Mouse (Mus musculus): ENCODE data around the gene Jak2.
A peak's percentile ranks its signal among the peaks of the same experiment; 100 is the strongest.

The Jak2 gene

DNA sequence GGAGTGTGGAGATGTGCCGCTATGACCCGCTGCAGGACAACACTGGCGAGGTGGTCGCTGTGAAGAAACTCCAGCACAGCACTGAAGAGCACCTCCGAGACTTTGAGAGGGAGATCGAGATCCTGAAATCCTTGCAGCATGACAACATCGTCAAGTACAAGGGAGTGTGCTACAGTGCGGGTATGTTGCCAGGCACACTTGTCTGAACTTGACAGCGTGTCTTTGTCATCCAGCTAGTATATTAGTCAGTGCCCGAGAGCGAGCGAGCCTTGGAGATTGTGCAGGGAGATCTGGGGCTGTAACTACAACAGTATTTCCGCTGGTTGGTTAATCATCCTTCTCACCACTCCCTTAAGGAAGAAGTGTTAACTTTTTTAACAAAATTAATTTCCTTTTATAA, 49.3 kb downstream of the Jak2 start:
- no peak for DNase-seq (ENCODE audit: low spot score in 2 of 2)

DNA sequence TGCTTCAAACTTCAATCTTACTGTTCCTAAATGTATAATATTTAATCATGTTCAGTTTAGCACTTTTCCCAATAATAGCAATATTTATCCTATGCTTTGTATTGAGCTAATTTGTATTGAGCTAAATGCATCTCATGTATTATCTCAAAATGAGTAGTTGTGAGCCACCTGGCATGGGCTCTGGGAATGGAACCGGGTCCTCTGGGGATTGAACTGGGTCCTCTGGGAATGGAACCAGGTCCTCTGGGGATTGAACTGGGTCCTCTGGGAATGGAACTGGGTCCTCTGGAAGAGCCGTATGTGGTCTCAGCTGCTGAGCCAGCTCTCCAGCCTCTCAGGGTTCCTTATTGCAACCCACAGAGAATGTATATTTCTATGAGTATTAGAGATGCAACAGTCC, 50.5 kb downstream of the Jak2 start:
- no peak for DNase-seq (ENCODE audit: low spot score in 2 of 2)

DNA sequence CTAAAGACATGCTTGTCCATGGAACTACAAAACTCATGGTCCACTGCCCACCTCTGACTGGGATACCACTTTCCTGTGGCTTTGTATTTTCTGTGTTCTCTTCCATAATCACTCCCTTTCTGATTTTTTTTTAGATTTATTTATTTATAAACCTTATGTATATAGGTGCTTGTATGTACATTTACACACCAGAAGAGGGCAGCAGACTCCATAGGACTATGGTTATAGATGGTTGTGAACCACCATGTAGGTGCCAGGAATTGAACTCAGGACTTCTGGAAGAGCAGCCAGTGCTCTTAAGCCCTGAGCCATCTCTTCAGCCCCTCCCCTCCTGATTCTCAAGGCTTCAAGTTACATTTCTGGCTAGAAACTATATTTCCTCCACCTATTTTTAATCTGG, 57.2 kb downstream of the Jak2 start:
- DNase-seq (ENCODE audit: low spot score in 2 of 2): no peak

GRCm38 (mm10) chr19:29311791-29312190, 60.2 kb downstream of the Jak2 start:
- DNase-seq (ENCODE audit: low spot score in 2 of 2): no peak

- no peak for DNase-seq (ENCODE audit: low spot score in 2 of 2)
Observed at GRCm38 (mm10) chr19:29312661-29313060, 61.0 kb downstream of the Jak2 start.

DNA sequence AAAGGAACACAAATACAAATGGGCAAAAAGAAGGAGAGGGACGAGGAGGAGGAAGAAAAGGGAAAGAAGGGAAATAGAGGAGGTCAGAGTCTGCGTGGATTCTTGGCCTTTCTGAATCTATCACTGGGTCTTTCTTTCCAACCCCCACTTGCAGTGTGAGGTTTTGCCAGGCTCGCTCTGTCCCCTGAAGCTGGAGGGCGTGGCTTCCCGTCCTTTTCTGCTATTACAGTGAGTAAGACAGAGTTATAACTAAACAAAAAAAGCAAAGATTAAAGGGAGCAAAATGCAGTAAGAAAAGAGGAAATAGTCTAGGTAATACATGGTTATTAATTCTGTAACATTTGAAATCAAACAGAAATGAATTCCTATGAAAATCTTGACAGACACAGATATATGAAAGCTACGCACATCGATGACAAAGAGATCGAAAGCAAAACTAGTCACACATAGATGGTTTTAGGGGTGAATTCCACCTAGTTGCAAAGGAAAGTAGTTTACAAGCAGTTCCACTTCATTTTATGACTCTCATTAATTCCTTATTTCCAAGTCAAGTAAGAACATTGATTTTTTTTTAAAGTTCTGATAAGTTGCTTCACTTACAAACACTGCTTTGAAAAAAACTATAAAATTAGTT, 71.9 kb downstream of the Jak2 start:
- DNase-seq (ENCODE audit: low spot score in 2 of 2): no peak

DNA sequence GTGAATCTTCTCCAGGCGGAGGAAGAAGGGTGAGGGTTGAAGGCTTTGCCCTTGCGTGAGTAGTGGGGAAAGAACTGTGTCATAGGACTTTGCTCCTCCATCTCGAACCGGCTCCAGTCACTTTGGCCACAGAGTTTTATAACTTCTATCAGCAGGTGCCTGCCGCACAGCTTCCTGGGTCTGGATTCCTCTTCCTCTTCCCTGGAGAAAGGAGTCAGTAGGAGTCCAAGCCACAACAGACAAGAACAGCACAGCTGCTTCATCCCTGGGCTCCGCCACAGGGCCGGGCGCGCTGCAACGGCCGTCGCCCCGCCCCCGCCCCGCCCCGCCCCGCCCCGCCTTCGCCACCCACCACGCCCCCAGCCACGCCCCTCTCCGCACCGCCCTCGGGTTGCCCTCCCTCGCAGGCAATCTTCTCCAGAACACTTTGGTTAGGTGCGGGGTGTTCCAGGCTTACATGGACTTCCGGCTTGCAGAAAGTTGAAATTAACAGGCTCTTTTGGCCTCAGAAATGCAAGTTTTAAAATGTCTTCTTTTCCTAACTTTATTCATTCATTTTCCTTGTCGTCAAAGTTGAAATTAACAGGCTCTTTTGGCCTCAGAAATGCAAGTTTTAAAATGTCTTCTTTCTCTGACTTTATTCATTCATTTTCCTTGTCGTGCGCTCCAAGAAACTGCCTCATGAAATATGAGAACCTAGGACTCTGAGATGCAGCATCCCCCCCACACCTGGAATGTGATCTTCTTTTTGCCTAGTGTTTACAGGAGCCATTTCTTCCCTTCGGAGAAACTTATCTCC, 73.6 kb downstream of the Jak2 start, which contains the start of gene Insl6:
Insl6 (minus strand) TSS at position 304 of the 799 bp plus-strand sequence.
- peak; percentile 66 to 92 for DNase-seq (ENCODE audit: low spot score in 2 of 2)

DNA sequence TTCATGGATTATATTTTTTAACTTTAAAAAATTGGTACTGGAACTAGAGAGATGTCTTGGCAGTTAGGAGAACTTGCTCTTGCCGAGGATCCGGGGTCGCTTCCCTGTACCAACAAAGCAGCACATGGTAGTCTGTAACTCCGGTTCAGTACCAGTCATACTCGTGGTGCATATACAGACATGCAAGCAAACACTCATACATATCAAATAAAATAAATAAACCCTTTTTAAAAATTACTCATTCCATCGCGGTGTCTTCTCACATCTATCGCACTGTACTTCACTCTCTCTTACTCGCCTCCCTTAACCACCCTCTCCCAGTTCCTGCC, 74.2 kb downstream of the Jak2 start:
- no peak for DNase-seq (ENCODE audit: low spot score in 2 of 2)

- no peak for DNase-seq (ENCODE audit: low spot score in 2 of 2)
Observed at GRCm38 (mm10) chr19:29326396-29326795, 74.8 kb downstream of the Jak2 start.

- DNase-seq (ENCODE audit: low spot score in 2 of 2): no peak
Observed at GRCm38 (mm10) chr19:29326822-29327552, 75.4 kb downstream of the Jak2 start.

- no peak for DNase-seq (ENCODE audit: low spot score in 2 of 2)
Observed at GRCm38 (mm10) chr19:29334068-29334745, 82.6 kb downstream of the Jak2 start, which contains the start of gene Rln1. Gene Rln1, minus strand, starts transcription at chr19:29334670.

DNA sequence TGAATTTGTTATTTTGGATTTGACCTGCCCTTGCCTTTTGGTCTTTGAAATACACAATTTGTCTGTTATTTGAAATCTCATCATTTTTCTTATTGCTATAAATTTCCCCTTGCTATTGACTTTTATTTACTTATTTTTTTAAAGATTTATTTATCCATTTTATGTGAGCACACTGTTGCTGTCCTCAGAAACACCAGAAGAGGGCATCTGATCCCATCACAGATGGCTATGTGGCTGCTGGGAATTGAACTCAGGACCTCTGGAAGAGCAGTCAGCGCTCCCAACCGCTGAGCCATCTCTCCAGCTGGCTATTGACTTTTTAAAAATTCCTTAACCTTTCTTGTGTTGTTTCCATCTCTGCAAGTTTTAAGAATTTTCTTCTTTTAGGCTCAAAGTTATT, 85.0 kb downstream of the Jak2 start:
- no peak for DNase-seq (ENCODE audit: low spot score in 2 of 2)

- no peak for DNase-seq (ENCODE audit: low spot score in 2 of 2)
Observed at GRCm38 (mm10) chr19:29341029-29341428, 89.4 kb downstream of the Jak2 start.

DNA sequence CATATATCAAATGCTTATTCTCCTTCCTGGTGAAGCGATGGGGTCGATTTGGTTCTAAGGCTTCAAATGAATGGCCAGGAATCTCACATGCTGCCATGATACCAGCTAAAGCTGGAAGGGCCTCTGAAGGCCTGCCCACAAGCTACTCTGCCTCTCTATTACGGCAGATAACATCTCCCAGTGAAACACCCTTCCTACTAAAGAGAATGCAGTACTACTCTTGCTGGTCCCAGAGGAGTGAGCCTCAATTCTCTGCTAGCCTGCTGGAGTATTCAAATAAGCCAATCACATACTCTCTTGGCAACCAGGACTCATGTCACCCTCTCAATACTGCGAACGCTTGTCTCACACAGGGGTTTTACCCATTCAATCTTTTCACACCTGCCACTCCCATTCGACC, 90.7 kb downstream of the Jak2 start:
- DNase-seq (ENCODE audit: low spot score in 2 of 2): no peak

DNA sequence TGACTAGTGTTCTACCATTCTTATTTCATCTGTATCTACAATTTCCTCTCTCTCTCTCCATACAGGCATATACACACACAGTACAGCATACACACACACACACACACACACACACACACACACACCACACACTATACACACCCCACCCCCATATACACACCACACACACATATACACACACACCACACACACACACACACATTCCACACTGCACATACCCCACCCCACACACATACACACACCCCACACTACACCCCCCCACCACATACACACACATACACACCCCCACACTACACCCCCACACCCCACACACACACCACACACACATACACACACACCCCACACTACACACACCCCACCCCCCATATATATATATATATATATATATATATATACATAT, 93.2 kb downstream of the Jak2 start:
- no peak for DNase-seq (ENCODE audit: low spot score in 2 of 2)

- no peak for DNase-seq (ENCODE audit: low spot score in 2 of 2)
Observed at GRCm38 (mm10) chr19:29345636-29346035, 94.0 kb downstream of the Jak2 start.

DNA sequence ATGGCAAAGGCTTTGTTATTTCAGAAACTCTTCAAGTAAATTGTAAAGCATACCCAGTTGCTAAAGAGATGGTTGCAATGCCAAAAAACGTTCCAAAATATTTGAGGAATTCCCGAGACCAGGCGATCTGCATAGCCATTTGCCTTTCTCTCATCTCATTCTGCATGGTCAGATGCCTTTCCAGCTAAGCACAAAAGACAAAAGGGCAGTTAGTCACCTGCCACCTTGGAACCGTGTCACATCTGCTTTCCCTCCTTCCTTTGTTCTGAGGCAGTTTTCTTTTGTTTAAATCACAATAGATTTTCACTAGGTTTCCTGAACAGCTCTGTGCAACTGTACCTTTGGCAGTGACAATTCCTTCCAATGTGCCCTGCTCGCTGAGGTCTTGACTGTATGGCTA, 99.4 kb downstream of the Jak2 start:
- DNase-seq (ENCODE audit: low spot score in 2 of 2): no peak

- DNase-seq (ENCODE audit: low spot score in 2 of 2): peak; percentile 90 to 97
Observed at GRCm38 (mm10) chr19:29354895-29355877, 103.6 kb downstream of the Jak2 start.

GRCm38 (mm10) chr19:29356281-29356680, 104.7 kb downstream of the Jak2 start:
- no peak for DNase-seq (ENCODE audit: low spot score in 2 of 2)

GRCm38 (mm10) chr19:29360251-29360650, 108.6 kb downstream of the Jak2 start:
- DNase-seq (ENCODE audit: low spot score in 2 of 2): no peak

Measured in spleen, postnatal 10 days (tissue).